Mouse (Mus musculus): ENCODE data around the gene Ky. TPM values are rescaled to one million over a fixed set of nuclear protein-coding genes. Genes with fewer than 3 reads are reported as not detected.
A peak's percentile ranks its signal among the peaks of the same experiment; 100 is the strongest.

Gene Ky
- 0.25 and 0.35 TPM in 2 replicates for polyA plus RNA-seq (2016; fragmentation: Nextera tagmentation; extraction: Ambion mirVana)

DNA sequence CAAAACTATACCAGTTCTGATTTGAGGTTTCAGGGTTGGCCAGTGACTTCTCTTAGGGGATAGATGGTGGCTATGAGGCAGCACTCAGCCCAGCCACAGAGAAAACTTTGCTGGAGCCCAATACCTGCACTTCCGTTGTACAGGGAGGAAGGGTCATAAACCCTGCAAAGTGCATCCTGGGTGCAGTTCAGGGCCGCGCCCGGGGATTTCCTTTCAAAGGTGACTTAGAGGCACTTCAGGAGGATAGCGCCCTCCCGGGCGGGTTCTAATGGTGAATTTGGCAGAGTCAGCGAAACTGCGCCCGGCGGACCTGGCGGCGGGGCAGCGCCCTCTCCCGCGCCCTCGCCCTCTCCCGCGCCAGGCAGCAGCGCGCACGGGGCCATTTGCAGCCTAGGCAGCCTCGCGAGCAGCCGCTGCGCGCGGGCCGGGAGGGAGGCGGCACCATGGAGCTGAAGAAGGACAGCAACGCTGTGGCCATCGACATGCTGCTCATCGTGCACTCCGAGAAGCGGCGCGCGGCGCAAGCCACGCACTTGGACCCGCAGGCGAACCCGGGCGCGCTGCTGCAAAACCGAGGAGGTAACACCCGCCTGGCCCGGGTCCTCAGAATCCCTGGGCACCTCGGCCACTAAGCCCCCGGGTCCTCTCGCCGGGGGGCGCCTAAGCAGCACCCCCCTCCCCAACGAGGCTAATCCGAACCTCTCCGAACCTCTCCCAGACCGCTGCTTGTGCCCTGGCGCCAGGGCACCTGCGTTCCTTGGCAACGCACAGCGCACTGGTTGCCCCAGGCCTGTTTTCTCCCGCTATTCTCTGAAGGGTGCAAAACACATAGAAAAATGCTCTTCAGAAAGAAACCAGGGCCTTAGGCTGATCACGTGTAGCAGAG, at the start of gene Ky:
Ky (plus strand) TSS at position 51 of the 886 bp plus-strand sequence.
- H3K4me2 ChIP-seq (replicated peaks): peak within 1 kb of the TSS; percentile 86
- WGBS: 1% methylated on average over 63 of the region's 63 CpGs
- H3K9ac ChIP-seq: peak within 1 kb of the TSS; percentile 62
- H3K27ac ChIP-seq: no peak within 1 kb of the TSS
- no peaks in the 10 kb centered on the region for H3K9me3 ChIP-seq (replicated peaks)
- ATAC-seq (ENCODE audit: low FRiP score): peak; percentile 60
- no peaks in the 10 kb centered on the region for H3K36me3 ChIP-seq
- peaks cover 55% of the 10 kb centered on the region for H3K27me3 ChIP-seq
- H3K4me1 ChIP-seq: peaks cover 10% of the 10 kb centered on the region; the same call in 1 of the 2 replicates
- H3K4me3 ChIP-seq: peak within 1 kb of the TSS; percentile 40

DNA sequence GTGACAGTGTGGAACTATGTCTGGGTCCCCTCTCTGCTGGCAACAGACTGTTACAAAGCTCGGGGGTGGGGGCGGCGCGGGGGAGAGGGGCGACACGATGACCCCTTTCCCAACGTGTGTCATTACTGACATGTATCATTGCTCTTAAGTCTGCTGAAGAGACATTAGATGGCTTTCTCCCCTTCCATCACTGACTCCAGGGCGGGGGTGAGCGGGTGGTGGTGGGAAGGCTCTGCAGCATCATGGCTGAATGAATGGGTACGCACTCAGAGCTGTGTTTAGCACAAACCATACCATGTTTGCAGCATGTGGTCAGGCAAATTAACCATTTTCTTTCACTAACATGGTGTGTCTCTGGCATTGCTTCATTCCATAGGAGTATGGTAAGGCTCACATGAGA, 43.3 kb upstream of the Ky start:
- H3K27me3 ChIP-seq: no peaks in the 10 kb centered on the region
- no peak overlapping the region for H3K4me2 ChIP-seq (replicated peaks)
- H3K9ac ChIP-seq: no peak overlapping the region
- H3K9me3 ChIP-seq (replicated peaks): no peaks in the 10 kb centered on the region
- no peak overlapping the region for H3K4me3 ChIP-seq
- H3K4me1 ChIP-seq: no peaks in the 10 kb centered on the region
- 92% methylated on average over 10 of the region's 10 CpGs for WGBS
- ATAC-seq (ENCODE audit: low FRiP score): no peak
- H3K27ac ChIP-seq: no peak overlapping the region
- H3K36me3 ChIP-seq: no peaks in the 10 kb centered on the region

GRCm38 (mm10) chr9:102465044-102465443, 40.5 kb upstream of the Ky start:
- WGBS: 93% methylated on average over 3 of the region's 3 CpGs
- no peak for ATAC-seq (ENCODE audit: low FRiP score)

GRCm38 (mm10) chr9:102465726-102466125, 39.8 kb upstream of the Ky start:
- no peaks in the 10 kb centered on the region for H3K36me3 ChIP-seq
- 77% methylated on average over 5 of the region's 5 CpGs for WGBS
- H3K4me2 ChIP-seq (replicated peaks): no peak overlapping the region
- H3K27ac ChIP-seq: no peak overlapping the region
- no peaks in the 10 kb centered on the region for H3K27me3 ChIP-seq
- ATAC-seq (ENCODE audit: low FRiP score): no peak
- no peak overlapping the region for H3K9ac ChIP-seq
- no peaks in the 10 kb centered on the region for H3K9me3 ChIP-seq (replicated peaks)
- no peaks in the 10 kb centered on the region for H3K4me1 ChIP-seq
- no peak overlapping the region for H3K4me3 ChIP-seq

More at GRCm38 (mm10) chr9:102465044-102465443, 40.5 kb upstream of the Ky start:
- Histone ChIP-seq H3K27ac (no peak overlapping the region), H3K27me3 (no peaks in the 10 kb centered on the region), H3K36me3 (no peaks in the 10 kb centered on the region), H3K4me1 (no peaks in the 10 kb centered on the region), H3K9me3 (replicated peaks) (no peaks in the 10 kb centered on the region), H3K9ac (no peak overlapping the region), H3K4me3 (no peak overlapping the region), H3K4me2 (replicated peaks) (no peak overlapping the region)

DNA sequence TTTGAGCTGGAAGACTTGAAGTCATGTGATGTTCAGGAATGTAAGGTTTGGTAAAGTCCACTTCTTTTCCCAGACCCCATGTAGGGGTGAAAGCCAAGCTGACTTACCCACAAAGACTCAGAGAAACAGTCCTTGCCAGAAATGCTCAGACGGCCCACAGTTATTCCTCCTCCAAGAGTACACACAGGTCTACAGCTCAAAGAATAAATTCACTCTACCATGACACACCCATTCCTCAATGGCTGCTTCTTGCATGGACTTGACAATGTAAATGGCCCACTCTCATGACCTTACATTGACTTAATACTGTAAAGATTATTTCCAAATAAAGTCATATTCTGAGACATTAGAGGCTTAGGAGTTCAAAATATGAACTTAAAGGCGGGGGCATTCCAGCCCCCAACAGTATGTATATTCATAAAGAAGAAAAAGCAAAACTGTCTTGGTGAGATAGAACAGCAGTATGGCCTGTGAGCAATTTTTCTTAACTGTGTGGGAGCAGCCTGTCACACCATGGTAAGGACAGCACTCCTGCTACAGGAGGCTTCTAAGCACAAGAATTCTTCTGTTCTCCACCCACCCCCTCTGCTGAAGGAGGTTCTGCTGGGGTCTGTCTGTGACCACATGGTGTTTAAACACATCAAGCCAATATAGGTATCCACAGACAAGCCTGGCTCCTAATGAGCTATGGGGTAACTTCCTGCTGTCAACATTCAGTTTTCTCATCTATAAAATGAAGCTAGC, 35.3 kb upstream of the Ky start:
- H3K9ac ChIP-seq: no peak overlapping the region
- no peak overlapping the region for H3K4me2 ChIP-seq (replicated peaks)
- H3K27ac ChIP-seq: no peak overlapping the region
- ATAC-seq (ENCODE audit: low FRiP score): no peak
- 89% methylated on average over 2 of the region's 2 CpGs for WGBS
- H3K4me3 ChIP-seq: no peak overlapping the region
- no peaks in the 10 kb centered on the region for H3K27me3 ChIP-seq
- H3K9me3 ChIP-seq (replicated peaks): no peaks in the 10 kb centered on the region
- H3K4me1 ChIP-seq: no peaks in the 10 kb centered on the region
- H3K36me3 ChIP-seq: no peaks in the 10 kb centered on the region

DNA sequence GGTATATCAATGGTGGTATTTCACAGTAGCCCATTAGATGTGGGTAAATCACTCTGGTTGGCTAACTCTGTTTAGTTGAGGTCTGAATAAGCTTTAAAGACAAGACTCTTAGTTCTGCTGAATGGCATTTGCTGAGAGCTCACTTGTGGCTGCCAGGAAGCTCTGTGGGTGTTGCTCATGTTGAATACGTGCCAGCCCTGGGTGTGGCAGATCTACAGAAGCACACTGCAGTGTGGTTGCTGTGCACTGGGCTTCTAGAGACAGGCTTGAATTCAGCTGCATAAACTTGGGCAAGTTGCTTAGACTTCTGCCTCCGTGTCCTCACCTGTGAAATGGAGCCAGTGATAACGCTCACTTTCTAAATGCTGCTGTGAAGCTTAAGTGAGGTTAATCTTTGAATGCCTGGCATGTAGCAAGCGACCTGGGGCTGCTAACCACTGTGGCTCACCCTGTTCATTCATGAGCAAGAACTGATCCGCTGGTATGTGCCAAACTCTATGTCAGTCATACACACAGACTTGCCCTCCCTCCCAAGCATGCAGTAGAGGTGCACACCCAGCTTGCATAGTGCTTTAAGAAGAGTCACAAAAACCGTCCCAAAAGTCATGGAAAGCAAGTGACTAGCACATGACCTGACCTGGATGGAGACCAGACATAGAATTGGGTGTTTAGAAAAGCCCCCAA, 27.6 kb upstream of the Ky start:
- WGBS: 84% methylated on average over 6 of the region's 6 CpGs
- Histone ChIP-seq H3K4me3 (no peak overlapping the region), H3K9me3 (replicated peaks) (no peaks in the 10 kb centered on the region), H3K4me1 (no peaks in the 10 kb centered on the region), H3K36me3 (no peaks in the 10 kb centered on the region), H3K27ac (no peak overlapping the region), H3K9ac (no peak overlapping the region), H3K4me2 (replicated peaks) (no peak overlapping the region), H3K27me3 (no peaks in the 10 kb centered on the region)
- ATAC-seq (ENCODE audit: low FRiP score): no peak

DNA sequence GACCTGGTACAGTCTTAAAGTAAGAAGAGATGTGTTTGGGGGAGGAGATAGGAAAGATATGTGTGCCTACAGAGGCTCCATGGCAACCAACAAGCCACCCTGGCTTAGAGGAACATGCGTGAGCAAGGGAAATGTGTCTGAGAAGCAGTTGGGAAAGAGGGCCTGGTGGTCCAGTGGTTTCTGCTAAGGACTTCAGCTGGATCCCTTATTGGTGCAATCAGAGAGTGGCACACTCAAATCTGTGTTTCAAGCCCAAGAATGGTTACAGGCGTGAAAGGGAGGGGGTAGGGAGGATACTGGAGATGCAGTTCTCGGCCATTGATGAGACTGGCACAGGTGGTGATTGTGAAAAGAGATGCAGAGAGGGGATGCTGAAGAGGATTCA, 27.1 kb upstream of the Ky start:
- H3K4me3 ChIP-seq: no peak overlapping the region
- 91% methylated on average over 3 of the region's 3 CpGs for WGBS
- no peaks in the 10 kb centered on the region for H3K36me3 ChIP-seq
- ATAC-seq (ENCODE audit: low FRiP score): no peak
- H3K4me2 ChIP-seq (replicated peaks): no peak overlapping the region
- no peaks in the 10 kb centered on the region for H3K27me3 ChIP-seq
- no peak overlapping the region for H3K27ac ChIP-seq
- H3K9me3 ChIP-seq (replicated peaks): no peaks in the 10 kb centered on the region
- H3K4me1 ChIP-seq: no peaks in the 10 kb centered on the region
- no peak overlapping the region for H3K9ac ChIP-seq

GRCm38 (mm10) chr9:102479022-102479421, 26.5 kb upstream of the Ky start:
- no peak overlapping the region for H3K4me3 ChIP-seq
- no peak overlapping the region for H3K4me2 ChIP-seq (replicated peaks)
- H3K27me3 ChIP-seq: no peaks in the 10 kb centered on the region
- no peaks in the 10 kb centered on the region for H3K36me3 ChIP-seq
- no peaks in the 10 kb centered on the region for H3K4me1 ChIP-seq
- H3K27ac ChIP-seq: no peak overlapping the region
- H3K9me3 ChIP-seq (replicated peaks): no peaks in the 10 kb centered on the region
- no peak for ATAC-seq (ENCODE audit: low FRiP score)
- H3K9ac ChIP-seq: no peak overlapping the region
- 55% methylated on average over 9 of the region's 9 CpGs for WGBS

GRCm38 (mm10) chr9:102492031-102492795, 13.3 kb upstream of the Ky start:
- Histone ChIP-seq H3K9me3 (replicated peaks) (no peaks in the 10 kb centered on the region), H3K36me3 (no peaks in the 10 kb centered on the region), H3K9ac (no peak overlapping the region), H3K4me2 (replicated peaks) (no peak overlapping the region), H3K4me3 (no peak overlapping the region), H3K27ac (no peak overlapping the region), H3K4me1 (peaks cover 8% of the 10 kb centered on the region; the same call in 1 of the 2 replicates), H3K27me3 (no peaks in the 10 kb centered on the region; the same call in 1 of the 2 replicates)
- 0 out of 2 replicates have a peak, but pooled peaks have one; percentile 19 for ATAC-seq (ENCODE audit: low FRiP score)
- 43% methylated on average over 12 of the region's 12 CpGs for WGBS

GRCm38 (mm10) chr9:102493044-102493443, 12.5 kb upstream of the Ky start:
- no peaks in the 10 kb centered on the region; the same call in 1 of the 2 replicates for H3K27me3 ChIP-seq
- H3K4me1 ChIP-seq: peaks cover 8% of the 10 kb centered on the region; the same call in 1 of the 2 replicates
- no peaks in the 10 kb centered on the region for H3K9me3 ChIP-seq (replicated peaks)
- WGBS: 35% methylated on average over 4 of the region's 4 CpGs
- no peak overlapping the region for H3K4me3 ChIP-seq
- H3K36me3 ChIP-seq: no peaks in the 10 kb centered on the region
- ATAC-seq (ENCODE audit: low FRiP score): peak; percentile 35; the same call in 1 of the 2 replicates
- H3K27ac ChIP-seq: no peak overlapping the region
- peak overlapping the region; percentile 27; the same call in 1 of the 2 replicates for H3K9ac ChIP-seq
- H3K4me2 ChIP-seq (replicated peaks): no peak overlapping the region

DNA sequence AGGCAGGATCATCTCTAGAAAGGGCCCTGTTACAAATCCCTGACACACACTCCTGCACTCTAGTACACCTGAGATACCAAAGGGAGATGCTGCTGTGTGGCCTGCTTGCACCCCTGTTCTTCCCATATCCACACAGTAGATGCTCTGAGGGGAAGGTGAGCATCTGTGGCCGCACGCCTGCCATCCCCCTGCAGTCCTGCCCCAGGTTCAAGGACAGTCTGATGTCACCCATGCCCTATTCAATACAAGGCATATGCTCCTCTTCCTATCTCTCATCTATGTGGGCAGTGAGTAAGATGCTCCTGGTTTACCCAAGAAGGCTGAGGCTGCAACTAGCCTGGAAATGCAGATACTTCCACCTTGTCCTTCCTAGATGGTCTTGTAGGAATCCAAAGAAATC, 11.6 kb upstream of the Ky start:
- Histone ChIP-seq H3K36me3 (no peaks in the 10 kb centered on the region), H3K9ac (no peak overlapping the region), H3K4me2 (replicated peaks) (no peak overlapping the region), H3K27me3 (no peaks in the 10 kb centered on the region; the same call in 1 of the 2 replicates), H3K9me3 (replicated peaks) (no peaks in the 10 kb centered on the region), H3K4me1 (peaks cover 8% of the 10 kb centered on the region; the same call in 1 of the 2 replicates), H3K27ac (no peak overlapping the region), H3K4me3 (no peak overlapping the region)
- ATAC-seq (ENCODE audit: low FRiP score): no peak
- 92% methylated on average over 2 of the region's 2 CpGs for WGBS

All from hindbrain, embryonic 12.5 days (tissue).